Mouse (Mus musculus): ENCODE measurements around the gene Pithd1.
"Not testable (repeated sequence)": the region's sequence is repeated elsewhere in the genome, so short reads cannot be mapped to it uniquely, and the experiment has no call there.

The Pithd1 gene

DNA sequence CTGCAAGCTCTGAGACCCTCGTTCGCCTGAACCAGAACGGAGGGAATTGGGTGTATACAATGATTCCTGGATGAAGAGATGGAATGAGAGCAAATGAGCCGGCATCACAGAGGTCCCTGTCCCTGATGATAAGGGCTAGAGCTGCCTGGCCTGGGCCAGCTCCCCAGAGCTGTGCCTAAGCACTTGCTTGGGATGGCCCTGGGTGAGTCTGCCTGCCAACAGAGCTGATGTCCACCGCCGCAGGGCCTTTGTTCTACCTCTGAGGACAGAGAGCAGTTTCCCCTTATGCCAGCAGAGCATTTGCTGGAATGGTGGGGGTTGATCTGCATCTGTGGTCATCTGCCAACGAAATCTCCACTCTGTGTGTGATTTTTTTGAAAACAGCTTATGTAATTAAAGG lies 24.9 kb downstream of the Pithd1 start:
- no peak for DNase-seq (ENCODE audit: low spot score in 2 of 2)

DNA sequence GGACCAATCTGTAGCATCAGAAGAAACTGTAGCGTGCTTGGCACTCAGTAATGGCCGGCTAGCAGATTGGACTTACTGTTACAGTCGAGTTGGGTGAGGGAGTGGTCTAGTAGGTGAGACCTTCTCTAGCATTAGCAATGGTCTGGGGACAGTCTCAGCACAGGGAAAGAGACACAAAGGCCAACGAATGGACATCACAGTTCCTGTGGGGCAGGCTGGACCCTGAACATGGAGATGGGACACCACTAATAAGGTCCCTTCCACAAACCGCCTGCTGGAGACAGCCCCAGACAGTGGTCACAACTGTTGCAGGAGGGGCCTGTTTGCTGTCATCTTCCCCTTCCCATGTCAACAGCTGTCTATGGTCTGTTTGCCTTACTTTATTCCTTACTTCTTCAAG lies 25.4 kb downstream of the Pithd1 start:
- no peak for DNase-seq (ENCODE audit: low spot score in 2 of 2)

DNA sequence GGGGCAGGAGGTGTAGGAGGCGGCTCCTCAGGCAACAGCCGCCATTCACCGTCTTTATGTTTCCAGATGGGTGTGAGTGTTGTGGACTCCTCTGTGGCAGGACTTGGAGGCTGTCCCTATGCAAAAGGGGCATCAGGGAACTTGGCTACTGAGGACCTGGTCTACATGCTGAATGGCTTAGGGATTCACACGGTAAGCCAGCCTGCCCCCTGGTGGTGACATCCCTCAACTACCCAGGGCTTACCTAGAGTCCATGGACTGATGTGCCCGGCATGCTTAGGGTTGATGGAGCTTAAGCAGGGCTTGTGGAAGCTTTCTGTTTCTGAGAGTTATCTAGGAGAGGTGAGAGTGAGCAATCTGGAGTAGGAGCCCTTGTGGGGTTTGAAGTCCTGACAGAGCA lies 26.3 kb downstream of the Pithd1 start:
- peak in 1 of 2 experiments; percentile 64 for DNase-seq (ENCODE audit: low spot score in 2 of 2)

DNA sequence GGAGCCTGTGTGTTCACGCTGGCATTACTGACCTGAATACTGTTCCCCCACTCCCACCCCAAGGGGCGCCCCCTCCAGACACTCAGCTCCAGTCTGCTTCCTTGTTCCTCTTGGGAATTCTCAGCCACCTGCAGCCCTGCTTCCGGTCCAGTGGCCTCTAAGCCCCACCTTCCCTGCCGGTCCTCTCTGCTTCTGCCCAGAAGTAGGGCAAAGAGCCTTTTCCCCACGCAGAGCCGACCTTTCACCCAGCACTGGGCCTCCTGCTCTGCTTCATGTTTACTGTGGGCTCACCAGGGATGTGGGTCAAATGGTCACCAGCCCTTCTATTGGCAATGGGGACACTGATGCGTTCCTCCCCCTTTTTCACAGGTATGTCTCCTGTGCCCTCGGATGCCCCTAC lies 28.7 kb downstream of the Pithd1 start:
- DNase-seq (ENCODE audit: low spot score in 2 of 2), result no peak

DNA sequence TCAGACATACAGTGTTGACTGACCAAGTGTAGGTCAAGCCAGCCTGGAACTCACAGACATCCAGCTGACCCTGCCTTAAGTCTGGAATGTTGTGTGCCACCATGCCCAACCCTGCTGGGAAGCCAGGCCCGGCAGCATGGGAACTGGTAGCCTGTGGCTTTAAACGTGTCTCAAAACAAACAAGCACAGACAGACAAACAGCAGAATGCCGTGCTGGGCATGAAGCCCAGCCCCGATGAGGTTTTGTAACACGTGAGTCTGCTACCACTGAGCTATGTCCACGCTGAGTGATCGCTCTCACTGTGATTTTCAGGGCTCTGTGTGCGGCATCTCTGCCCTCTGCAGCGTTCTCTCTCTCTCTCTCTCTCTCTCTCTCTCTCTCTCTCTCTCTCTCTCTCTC lies 31.2 kb downstream of the Pithd1 start:
- no peak for DNase-seq (ENCODE audit: low spot score in 2 of 2)

DNA sequence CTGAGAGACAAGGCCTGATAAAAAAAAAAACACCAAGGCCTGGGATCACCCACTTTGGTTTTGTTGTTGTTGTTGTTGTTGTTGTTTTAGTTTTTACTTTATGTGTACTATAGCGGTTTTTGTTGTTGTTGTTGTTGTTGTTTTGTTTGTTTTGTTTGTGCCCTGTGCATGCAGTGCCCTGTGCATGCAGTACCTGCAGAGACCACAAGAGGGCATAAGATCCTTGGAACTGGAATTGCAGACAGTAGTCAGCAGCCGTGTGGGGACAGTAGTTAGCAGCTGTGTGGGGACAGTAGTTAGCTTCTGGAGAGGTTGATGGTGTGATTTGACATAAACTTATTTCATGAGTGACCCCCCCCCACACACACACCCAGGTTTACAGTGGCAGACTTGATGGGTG lies 32.8 kb downstream of the Pithd1 start:
- peak in 1 of 2 experiments; percentile 67 for DNase-seq (ENCODE audit: low spot score in 2 of 2)

DNA sequence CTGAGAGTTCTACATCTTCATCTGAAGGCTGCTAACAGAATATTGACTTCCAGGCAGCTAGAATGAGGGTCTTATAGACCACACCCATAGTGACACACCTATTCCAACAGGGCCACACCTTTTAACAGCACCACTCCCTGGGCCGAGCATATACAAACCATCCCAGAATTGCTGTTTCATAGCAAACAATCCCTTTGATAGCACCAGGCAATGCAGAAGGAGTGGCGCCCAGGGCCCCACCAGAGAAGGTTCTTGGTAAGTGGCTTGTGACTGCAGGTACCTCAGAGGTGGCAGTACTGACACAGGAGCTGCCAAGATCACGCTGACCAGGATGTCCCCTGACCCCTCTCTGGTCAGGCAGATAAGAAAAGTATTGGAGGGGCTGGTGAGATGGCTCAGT lies 33.9 kb downstream of the Pithd1 start:
- DNase-seq (ENCODE audit: low spot score in 2 of 2), result no peak

DNA sequence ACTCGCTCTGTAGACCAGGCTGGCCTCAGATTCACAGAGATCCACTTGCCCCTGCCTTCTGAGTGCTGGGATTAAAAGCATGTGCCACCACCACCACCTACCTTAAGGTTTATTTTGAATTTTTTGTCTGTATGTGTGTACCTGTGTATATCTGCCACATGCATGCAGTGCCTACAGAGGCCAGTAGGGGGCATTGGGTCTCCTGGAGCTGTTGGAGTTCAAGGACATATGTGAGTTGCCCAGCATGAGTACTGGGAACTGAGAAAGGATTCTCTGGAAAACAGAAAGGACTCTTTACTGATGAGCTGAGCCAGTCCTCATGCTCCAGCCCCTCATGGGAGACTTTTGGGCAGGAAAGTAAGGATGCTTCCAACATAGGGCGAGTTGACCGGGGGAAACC lies 35.6 kb downstream of the Pithd1 start:
- DNase-seq (ENCODE audit: low spot score in 2 of 2), result no peak

DNA sequence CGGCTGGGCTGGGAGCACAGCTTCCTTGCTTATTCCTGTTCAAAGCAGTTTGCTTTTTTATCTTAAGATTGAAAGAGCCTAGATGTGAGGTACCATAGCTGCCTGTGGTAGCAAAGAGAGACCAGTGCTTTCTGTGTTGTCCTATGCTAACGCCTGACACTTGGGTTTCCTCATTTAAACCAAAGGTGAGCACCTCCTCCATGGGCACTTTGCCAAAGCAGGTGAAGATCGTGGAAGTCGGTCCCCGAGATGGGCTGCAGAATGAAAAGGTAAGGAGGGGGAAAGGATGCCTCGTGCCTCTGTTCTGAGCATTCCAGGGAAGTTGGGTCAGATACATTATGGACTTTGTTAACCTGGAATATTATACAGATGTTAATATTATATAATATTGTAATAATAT lies 36.7 kb downstream of the Pithd1 start:
- no peak for DNase-seq (ENCODE audit: low spot score in 2 of 2)

DNA sequence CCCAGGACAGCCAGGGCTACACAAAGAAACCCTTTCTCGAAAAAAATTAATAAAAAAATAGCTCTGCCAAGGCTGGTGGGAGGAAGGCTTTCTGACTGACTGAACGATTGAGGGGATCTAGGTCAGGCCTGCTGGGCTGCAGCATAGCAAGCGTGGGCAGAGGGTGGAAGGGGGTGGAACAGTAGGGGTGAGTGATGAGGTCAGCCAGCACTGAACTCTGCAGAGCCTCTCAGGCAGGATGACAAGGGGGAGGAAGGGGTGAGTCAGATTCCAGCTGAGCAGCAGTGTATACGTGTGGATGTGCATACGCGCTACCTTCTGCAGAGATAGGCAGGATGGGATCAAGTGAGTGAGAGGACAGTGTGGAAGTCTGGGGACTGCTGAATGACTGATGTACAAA lies 37.2 kb downstream of the Pithd1 start:
- no peak for DNase-seq (ENCODE audit: low spot score in 2 of 2)

DNA sequence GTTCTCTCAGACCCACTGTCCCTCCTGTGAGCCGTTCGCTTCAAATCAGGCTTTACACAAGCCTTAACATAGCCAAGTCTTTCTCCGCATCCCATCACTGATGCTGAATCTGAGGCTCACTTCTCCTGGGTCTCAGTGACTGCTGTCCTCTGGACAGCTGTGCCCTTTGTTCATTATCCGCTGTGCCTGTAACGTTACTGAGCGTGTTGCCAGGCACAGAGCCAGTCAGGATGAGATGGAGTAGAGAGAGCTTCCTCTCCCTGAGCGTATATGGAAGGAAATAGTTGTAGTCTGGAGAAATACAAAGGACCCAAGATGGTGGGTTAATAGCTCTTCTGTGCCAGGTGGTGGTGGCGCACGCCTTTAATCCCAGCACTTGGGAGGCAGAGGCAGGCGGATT lies 37.6 kb downstream of the Pithd1 start:
- no peak for DNase-seq (ENCODE audit: low spot score in 2 of 2)

DNA sequence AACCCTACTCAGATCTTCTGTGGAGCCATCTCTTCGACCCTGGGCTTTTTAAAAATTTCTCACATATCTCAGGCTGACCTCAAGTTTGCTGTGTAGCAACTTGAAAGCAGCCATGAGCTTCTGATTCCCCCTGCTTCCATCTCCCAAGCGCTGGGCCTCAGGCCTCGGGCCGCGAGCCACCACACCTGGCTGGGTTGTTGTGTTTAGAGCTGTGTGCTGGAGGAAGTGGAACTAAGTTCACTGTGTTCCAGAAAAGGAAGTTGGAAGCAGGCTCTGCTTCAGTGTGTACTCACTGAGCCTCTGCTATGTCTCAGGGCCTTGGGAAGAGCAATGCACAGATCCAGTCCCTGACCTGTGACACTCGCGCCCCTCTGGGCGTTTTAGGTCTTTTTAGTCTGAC lies 38.9 kb downstream of the Pithd1 start:
- DNase-seq (ENCODE audit: low spot score in 2 of 2), result no peak

DNA sequence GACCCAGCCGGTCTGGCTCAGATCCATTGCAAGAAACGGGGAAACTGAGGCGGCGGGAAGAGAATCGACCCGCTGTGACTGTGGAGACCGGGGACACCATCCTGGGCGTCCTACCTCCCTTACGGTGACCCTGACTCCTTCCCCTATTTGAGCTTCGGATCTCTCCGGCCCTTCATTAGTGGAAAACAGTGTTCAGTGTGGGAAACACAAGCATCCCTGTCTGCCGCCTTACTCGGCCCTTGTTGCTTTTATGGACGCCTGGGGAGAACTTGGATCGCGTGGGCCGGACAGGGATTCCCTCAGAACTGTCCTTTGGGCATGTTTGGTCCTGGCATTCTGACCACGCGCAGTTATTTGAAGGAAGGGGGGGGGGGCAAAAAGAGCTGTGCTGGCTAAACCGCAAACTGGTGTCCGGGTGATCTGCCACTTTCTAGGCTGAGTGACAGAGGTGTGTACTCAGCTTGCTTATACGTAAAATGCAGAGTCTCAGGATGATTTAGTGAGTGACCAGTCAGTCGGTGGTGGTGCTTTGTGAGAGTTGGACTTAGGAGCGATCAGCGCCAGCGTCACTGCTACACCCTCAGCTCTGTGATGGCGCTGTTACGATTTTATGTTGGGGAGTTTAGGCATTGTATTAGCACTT lies 40.3 kb downstream of the Pithd1 start:
- no peak for DNase-seq (ENCODE audit: low spot score in 2 of 2)

DNA sequence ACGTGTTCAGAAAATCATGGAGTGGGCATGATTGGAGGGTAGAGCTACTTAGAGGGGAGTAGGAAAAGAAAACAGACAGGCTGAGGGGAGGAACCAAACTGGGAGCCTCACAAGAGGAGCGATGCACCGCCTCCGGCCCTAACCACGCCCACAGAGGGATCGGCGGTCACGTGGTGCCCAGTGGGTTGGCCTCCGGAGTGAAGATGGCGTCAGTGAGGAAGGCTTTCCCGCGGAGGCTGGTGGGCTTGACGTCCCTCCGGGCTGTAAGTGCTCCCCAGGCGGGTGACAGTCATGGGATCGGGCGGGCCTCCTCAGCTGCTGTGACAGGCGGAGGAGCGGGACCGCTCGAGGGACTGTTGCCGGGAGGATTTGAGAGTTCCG lies 40.8 kb downstream of the Pithd1 start, which contains the start of gene Hmgcl:
Gene Hmgcl (plus strand): TSS at position 171 of the 381 bp plus-strand sequence.
- DNase-seq (ENCODE audit: low spot score in 2 of 2), result peak; percentile 93 to 96

DNA sequence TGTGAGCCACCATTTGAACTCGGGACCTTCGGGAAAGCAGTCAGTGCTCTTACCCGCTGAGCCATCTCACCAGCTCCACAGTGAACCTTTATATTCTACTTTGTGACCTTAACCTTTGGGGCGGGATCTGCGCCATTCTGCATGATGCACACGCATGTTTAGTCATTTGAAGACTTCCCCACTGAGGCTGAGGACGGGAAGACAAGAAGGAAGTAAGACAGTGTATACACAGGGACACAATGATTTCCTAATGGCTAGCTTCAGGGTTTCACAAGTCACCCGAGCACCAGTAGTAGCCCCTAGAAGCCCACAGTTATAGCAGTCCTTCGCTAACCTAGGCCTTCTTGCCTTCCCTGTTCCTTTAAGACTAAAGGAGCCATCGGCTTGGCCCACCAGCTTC lies 41.4 kb downstream of the Pithd1 start:
- no peak for DNase-seq (ENCODE audit: low spot score in 2 of 2)

DNA sequence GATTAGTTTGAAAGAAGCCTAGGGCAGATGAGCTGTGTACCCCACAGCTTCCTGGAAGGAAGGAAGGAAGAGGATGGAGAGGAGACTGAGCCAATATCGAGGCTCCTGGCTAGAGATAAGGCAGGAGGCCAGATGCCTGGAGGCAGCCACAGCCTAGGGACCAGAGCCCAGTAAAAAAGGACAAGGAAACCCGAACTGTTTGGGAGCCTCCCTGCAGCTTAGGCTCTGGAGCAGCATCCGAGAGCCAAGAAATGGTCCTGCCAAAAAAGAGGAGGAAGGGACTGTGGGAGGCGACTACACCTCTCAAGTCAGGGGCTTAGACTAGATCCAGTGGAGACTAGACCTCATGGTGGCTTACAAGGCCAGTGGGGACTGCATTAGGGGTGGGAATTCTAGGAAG lies 43.7 kb downstream of the Pithd1 start:
- no peak for DNase-seq (ENCODE audit: low spot score in 2 of 2)

DNA sequence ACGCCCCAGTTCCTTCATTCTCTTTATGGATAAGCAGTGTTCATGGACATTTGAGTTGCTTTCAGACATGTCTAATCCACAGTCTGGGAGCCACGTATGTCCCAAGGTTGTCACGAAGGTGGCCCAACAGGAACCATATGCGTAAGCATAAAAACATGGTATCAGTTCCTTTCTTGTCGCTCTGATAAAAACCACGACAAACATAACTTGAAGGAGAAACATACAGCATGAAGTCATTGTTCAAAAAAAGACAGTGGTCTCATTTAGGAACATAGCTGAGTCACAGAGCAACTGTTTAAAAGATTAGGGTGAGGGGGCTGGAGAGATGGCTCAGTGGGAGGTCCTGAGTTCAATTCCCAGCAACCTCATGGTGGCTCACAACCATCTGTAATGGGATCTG lies 44.9 kb downstream of the Pithd1 start:
- DNase-seq (ENCODE audit: low spot score in 2 of 2), result no peak

DNA sequence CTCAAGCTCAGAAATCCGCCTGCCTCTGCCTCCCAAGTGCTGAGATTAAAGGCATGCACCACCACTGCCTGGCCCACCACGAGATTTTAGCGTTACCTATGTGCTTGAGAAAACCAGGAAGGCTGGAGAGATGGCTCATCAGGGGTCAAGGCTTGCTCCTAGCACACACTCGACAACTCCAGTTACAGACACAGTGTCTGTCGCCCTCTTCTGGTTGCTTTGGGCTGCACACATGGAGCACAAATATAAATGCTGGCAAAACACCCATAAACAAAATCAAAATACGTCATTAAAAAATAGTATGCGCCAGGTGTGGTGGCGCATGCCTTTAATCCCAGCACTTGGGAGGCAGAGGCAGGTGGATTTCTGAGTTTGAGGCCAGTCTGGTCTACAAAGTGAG lies 46.0 kb downstream of the Pithd1 start:
- DNase-seq (ENCODE audit: low spot score in 2 of 2), result not testable (repeated sequence)

DNA sequence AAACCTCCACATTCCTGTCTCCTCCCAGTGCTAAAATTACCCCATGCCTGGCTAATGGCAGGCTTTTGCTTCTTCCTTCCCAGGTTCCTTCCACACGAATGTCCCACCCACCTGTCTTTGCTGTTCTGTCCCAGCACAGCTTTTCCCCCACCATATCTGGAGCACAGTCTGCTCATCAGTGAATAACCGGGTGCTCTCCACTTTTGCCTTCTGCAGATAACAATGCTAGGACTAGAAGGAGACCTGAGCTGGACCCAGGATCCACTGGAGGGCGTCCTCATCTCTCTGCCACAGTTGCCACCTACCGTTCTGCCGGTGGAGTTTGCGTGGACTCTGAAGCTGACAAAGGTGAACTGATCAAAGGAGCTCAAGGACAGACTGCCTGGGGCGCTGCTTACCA lies 48.2 kb downstream of the Pithd1 start:
- DNase-seq (ENCODE audit: low spot score in 2 of 2), result no peak

DNA sequence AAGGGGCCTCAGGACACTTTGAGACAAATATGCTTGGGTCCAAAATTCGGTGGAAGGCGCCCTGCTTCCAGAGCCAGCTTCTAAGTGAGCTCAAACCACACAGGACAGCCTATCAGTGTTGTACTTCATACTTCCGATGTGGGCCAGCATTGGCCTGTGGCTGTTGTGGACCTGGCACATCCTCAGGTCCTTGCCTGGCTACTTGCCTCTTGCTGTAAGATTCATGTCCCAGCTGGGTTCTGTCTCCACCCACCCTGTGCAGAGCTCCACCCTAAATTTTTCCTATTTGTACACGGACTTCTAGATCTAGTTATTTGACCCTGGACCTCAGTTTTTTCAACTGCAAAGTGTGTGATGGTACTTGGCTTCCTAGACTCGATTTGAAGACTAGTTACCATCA lies 51.6 kb downstream of the Pithd1 start:
- DNase-seq (ENCODE audit: low spot score in 2 of 2), result no peak

DNA sequence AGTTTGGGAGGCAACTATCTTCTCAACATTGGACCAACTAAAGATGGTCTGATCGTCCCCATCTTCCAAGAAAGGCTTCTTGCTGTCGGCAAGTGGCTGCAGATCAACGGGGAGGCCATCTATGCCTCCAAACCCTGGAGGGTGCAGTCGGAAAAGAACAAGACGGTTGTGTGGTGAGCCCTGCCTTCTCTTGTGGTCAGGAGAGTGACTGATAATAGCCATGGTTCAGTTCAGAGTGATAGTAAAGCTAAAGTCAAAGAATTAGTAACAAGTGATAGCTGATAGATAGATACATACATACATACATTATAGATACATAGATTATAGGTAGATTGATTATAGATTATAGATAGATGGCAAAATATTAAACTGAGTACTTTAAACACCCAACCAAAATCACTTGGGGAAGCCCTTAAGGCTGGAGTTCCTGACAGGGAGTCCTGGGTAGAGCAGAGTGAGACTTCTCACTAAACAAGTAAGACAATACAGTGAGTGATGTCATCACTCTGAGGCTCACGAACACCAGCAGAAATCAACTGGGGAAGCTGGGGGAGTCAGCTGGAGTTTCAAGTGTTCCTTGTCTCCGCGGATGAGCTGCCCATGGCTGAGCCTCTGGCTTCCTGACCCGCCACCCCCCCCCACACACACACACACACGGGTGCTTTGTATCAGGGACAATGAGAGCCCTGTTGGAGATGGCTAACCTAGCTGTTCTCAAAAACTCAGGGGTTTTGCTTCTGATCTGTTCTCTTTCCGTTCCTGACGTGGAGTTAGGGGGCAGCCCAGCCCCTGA lies 52.2 kb downstream of the Pithd1 start:
- no peak for DNase-seq (ENCODE audit: low spot score in 2 of 2)

DNA sequence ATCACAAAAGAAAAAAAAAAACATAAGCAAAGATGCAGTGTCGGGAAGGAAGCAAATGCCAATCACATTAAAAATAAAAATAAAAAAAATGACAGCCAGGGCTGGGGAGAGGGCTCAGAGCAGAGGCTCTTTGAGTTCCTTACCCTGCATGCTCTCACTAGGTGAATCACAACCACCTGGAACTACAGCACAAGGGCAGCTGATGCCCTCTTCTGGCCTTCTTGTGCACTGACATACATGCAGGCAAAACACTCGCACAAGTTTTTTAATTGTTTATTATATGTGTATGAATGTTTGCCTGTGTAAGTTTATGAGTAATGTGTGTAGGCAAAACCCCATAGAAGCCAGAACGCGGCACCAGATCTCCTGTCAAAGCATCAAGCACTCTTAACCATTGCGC lies 55.2 kb downstream of the Pithd1 start:
- DNase-seq (ENCODE audit: low spot score in 2 of 2), result no peak

DNA sequence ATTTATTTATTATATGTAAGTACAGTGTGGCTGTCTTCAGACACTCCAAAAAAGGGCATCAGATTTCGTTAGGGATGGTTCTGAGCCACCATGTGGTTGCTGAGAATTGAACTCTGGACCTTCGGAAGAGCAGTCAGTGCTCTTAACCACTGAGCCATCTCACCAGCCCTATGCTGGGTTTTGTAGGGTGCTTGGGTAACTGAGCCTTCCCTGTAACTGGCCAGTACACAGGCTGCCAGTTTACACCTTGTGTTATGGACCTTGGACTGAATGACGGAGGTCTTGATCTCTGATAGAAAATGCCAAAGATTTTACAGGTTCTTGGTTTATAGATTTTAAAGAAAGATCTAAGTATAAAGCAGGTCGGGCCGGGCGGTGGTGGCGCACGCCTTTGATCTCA lies 56.8 kb downstream of the Pithd1 start:
- DNase-seq (ENCODE audit: low spot score in 2 of 2), result no peak

DNA sequence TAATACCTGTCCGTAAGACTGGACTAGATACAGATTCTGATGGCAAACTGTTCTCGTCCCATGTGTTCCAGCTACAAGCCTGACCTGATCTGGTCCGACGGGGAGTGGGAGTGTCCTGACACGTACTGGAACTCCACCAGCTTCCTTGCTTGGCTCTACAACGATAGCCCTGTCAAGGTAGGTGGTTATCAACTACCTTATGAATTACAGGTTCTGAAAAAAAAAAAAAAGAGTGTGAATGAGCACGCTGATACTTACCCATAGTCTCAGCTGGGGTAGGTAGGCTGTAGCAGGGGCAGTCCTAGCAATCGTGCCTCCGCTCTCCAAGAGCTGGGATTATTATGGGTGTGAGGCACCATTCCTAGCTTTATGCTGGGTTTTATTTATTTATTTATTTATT lies 57.2 kb downstream of the Pithd1 start:
- no peak for DNase-seq (ENCODE audit: low spot score in 2 of 2)

Data from frontal cortex, postnatal 10 days (tissue).